Mouse (Mus musculus): Measurements from ENCODE around the gene Grk3. TPM values are rescaled to one million over a fixed set of nuclear protein-coding genes. Genes with fewer than 3 reads are reported as not detected.

Gene Grk3
- polyA plus RNA-seq, 1 experiment from 2014 or later: 13.3 TPM

DNA sequence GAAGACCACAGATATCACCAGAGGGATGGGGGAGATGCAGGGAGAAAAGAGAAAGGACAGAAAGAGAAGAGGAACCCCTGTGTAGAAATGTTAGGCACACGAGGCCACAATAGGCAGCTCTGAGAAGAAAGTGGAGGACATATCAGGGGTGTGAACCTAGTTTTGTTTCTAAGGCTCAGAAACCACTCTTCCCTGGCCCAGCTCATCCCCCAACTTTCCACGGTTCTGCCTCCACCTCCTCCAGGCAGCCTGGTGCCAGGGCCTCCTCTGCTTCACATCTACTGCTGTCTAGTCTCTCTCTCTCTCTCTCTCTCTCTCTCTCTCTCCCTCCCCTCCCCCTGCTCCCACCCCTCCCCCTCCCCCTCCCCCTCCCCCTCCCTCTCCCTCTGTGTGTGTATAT is 7.1 kb downstream of the Grk3 start:
- peaks cover 8% of the 10 kb centered on the region; the same call in 1 of the 2 replicates for H3K27me3 ChIP-seq
- H3K9me3 ChIP-seq: no peaks in the 10 kb centered on the region
- WGBS: 77% methylated on average over 2 of the region's 2 CpGs
- no peak for ATAC-seq (ENCODE audit: insufficient number of reproducible peaks, insufficient read depth, low FRiP score, low TSS enrichment, low read depth)
- H3K27ac ChIP-seq: no peak overlapping the region
- no peak overlapping the region for H3K9ac ChIP-seq (replicated peaks)
- no peaks in the 10 kb centered on the region for H3K4me1 ChIP-seq (replicated peaks)
- H3K4me3 ChIP-seq (replicated peaks): no peak overlapping the region
- 0 out of 2 replicates have a peak, but pooled peaks cover 4% of the 10 kb centered on the region for H3K36me3 ChIP-seq
- H3K4me2 ChIP-seq: no peak overlapping the region

DNA sequence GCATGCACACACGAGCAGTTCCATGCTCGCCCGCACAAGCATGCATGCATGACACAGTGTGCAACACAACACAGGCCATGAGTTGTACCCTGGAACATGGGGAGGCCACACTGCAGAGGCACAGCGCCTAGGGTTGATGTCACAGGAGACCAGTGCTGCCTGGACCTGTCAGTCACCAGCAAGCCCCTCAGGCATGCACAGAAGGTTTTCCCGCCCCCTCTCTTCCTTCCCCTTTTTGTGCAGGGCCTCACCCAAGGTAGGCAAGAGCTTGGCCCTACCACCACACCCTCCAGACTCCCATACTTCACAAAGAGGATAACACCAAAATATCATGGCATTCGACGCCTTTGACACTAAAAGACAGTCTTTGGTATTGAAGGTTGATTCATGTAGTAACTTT is 8.6 kb downstream of the Grk3 start:
- H3K27me3 ChIP-seq: peaks cover under 1% of the 10 kb centered on the region; the same call in 1 of the 2 replicates
- 91% methylated on average over 7 of the region's 7 CpGs for WGBS
- no peak overlapping the region for H3K4me2 ChIP-seq
- H3K4me1 ChIP-seq (replicated peaks): no peaks in the 10 kb centered on the region
- no peaks in the 10 kb centered on the region for H3K9me3 ChIP-seq
- no peak for ATAC-seq (ENCODE audit: insufficient number of reproducible peaks, insufficient read depth, low FRiP score, low TSS enrichment, low read depth)
- no peak overlapping the region for H3K9ac ChIP-seq (replicated peaks)
- H3K36me3 ChIP-seq: no peaks in the 10 kb centered on the region
- H3K27ac ChIP-seq: no peak overlapping the region
- H3K4me3 ChIP-seq (replicated peaks): no peak overlapping the region

DNA sequence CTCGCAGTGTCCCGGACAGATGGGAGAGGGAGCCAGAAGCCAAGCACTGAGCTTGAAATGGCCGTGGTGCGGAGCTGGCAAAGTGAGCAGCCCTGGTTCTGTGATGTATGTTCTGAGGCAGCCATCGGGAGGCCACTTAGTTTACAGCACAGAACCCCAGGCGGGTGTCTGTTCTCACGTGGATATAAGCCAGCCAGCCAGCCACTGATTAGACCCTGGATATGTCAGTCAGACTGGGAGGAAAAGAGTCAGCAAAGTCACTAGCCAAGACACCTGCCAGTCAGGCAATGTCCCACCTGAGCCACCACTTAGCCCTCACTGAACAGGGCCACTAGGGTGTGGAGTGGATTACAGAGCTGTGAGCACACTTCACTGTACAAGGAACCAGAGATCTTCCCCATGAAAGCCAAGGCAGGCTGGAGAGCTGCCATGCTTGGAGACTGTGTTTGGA is 9.6 kb downstream of the Grk3 start:
- Histone ChIP-seq H3K9me3 (no peaks in the 10 kb centered on the region), H3K4me3 (replicated peaks) (no peak overlapping the region), H3K27ac (no peak overlapping the region), H3K4me2 (no peak overlapping the region), H3K36me3 (no peaks in the 10 kb centered on the region), H3K9ac (replicated peaks) (no peak overlapping the region), H3K4me1 (replicated peaks) (no peaks in the 10 kb centered on the region), H3K27me3 (no peaks in the 10 kb centered on the region)
- 77% methylated on average over 7 of the region's 7 CpGs for WGBS
- no peak for ATAC-seq (ENCODE audit: insufficient number of reproducible peaks, insufficient read depth, low FRiP score, low TSS enrichment, low read depth)

DNA sequence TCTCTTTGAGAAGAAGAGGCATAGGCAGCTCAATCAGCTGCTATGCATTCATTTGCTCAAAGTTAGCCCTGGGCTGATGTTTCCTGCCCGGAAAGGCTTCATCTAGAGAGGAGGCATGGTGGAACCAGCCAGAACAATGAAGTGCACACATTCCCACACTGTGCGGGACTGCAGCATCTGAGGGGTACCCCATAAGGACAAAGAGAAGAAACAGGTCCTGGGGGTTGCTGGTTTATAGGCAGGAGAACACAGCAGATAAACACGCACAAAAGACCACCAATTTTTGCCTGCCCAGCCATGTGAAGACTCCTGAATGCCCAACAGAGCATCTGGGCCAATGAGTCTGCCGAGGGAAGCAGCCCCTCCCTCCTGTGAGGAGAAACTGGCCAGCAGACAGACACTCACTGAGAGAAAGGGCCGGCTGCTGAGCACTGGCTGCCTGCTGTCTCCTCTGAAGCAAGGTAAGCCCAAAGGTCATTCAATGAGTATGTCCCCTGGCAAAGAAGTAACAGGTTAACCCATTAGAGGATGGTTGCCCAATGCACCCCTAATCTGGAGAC is 12.7 kb downstream of the Grk3 start:
- H3K9me3 ChIP-seq: no peaks in the 10 kb centered on the region
- no peaks in the 10 kb centered on the region for H3K27me3 ChIP-seq
- peaks cover 9% of the 10 kb centered on the region for H3K4me1 ChIP-seq (replicated peaks)
- H3K27ac ChIP-seq: no peak overlapping the region
- WGBS: 50% methylated on average over 5 of the region's 5 CpGs
- H3K4me2 ChIP-seq: no peak overlapping the region
- ATAC-seq (ENCODE audit: insufficient number of reproducible peaks, insufficient read depth, low FRiP score, low TSS enrichment, low read depth): no peak
- no peaks in the 10 kb centered on the region for H3K36me3 ChIP-seq
- no peak overlapping the region for H3K4me3 ChIP-seq (replicated peaks)
- no peak overlapping the region for H3K9ac ChIP-seq (replicated peaks)

DNA sequence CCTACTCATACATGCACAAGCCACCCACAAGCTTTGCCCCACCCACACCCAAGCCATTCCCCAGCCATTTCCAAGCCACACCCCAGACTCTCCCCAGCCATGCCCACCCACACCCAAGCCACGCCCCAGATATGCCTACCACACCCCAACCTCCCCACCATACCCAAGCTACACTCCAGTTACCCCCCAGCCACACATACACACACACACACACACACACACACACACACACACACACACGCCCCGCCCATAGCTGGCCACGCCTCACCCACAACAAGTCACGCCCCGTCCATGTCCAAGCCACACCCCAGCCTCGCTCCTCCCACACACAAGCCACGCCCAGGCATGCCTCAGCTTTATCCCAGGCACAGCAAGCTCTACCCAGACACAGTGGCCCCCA is 16.4 kb downstream of the Grk3 start:
- no peak overlapping the region for H3K27ac ChIP-seq
- 90% methylated on average over 8 of the region's 8 CpGs for WGBS

DNA sequence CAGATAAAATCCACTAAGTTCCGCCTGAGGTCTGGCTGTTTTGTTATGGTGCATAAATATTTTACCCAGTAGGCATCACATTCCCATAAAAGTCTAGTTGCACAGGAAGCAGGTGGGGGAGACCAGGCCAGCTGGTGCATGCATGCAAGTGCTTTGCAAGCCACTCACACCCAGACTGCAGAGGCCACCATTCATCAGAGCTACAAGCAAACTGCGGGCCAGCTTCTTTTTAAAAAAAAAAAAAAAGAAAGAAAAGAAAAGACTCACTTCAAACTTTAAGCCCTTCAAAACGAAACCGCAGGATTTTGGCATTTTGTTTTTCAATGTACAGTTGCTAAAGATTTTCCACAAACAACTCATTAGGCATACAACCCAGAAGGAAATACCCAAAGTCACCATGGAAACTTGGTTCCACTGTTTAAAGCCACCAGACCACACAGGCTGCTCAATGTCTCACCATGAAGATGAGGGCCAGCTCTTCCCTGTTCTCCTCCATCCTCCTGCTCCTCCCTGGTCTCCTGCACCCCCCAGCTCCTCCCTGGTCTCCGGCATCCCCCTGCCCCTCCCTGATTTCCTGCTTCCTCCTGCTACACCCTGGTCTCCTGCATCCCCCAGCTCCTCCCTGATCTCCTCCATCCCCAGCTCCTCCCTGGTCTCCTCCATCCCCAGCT is 17.9 kb downstream of the Grk3 start:
- H3K27ac ChIP-seq: peak overlapping the region; percentile 67
- WGBS: 41% methylated on average over 5 of the region's 5 CpGs
- no peak overlapping the region for H3K9ac ChIP-seq (replicated peaks)
- H3K36me3 ChIP-seq: peaks cover 7% of the 10 kb centered on the region
- no peaks in the 10 kb centered on the region for H3K27me3 ChIP-seq
- H3K4me1 ChIP-seq (replicated peaks): peaks cover 21% of the 10 kb centered on the region
- ATAC-seq (ENCODE audit: insufficient number of reproducible peaks, insufficient read depth, low FRiP score, low TSS enrichment, low read depth): 0 out of 2 replicates have a peak, but pooled peaks have one; percentile 31
- peaks cover 6% of the 10 kb centered on the region; the same call in 1 of the 2 replicates for H3K9me3 ChIP-seq
- no peak overlapping the region; the same call in 1 of the 2 replicates for H3K4me2 ChIP-seq
- H3K4me3 ChIP-seq (replicated peaks): no peak overlapping the region

More for the DNA sequence above, 16.4 kb downstream of the Grk3 start:
- Histone ChIP-seq H3K4me2 (no peak overlapping the region), H3K9me3 (peaks cover 6% of the 10 kb centered on the region; the same call in 1 of the 2 replicates), H3K36me3 (peaks cover 7% of the 10 kb centered on the region), H3K9ac (replicated peaks) (no peak overlapping the region), H3K4me3 (replicated peaks) (no peak overlapping the region), H3K4me1 (replicated peaks) (peaks cover 21% of the 10 kb centered on the region), H3K27me3 (no peaks in the 10 kb centered on the region)
- ATAC-seq (ENCODE audit: insufficient number of reproducible peaks, insufficient read depth, low FRiP score, low TSS enrichment, low read depth): no peak

DNA sequence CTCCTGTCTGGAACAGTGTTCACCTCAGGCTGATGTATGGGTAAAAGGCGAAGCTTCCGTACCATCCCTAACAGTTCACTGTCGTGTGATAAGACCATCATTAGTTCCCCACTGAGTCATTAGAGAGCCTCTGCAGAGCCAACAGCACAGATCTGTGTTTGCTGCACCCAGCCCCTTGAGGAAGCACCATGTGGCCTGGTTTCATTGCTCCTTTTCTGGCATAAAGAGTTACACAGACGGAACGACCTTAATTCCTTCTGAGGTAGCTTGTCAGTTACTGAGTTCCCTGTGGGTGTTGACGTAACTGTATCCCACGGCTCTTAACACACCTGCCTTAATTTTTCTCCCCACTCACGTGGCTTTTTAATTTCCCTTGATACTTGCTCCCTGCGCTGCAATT is 24.3 kb downstream of the Grk3 start:
- peaks cover 11% of the 10 kb centered on the region; the same call in 1 of the 2 replicates for H3K9me3 ChIP-seq
- no peak for ATAC-seq (ENCODE audit: insufficient number of reproducible peaks, insufficient read depth, low FRiP score, low TSS enrichment, low read depth)
- H3K27me3 ChIP-seq: no peaks in the 10 kb centered on the region
- 67% methylated on average over 9 of the region's 9 CpGs for WGBS
- no peak overlapping the region for H3K4me3 ChIP-seq (replicated peaks)
- H3K36me3 ChIP-seq: peaks cover 9% of the 10 kb centered on the region
- H3K27ac ChIP-seq: no peak overlapping the region
- no peak overlapping the region for H3K4me2 ChIP-seq
- no peak overlapping the region for H3K9ac ChIP-seq (replicated peaks)
- H3K4me1 ChIP-seq (replicated peaks): no peaks in the 10 kb centered on the region

DNA sequence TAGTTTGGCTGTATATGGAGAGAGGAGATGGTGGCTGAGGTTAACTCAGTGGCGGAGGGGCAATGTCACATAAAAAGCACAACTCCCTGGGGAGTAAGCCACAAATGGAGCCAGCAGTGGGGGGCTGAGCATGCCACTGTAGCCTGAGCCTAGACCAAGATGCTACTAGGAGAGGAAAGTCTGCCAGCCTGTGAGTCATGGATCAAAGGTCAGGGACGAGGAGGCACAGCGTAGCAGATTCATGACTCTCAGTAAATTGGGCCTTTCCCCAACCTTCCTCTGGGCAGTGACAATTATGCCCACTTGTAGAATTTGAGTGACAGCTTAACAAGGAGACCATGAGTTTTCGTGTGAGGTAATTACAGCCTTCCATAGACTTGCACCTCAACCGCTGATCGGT is 33.7 kb downstream of the Grk3 start:
- no peaks in the 10 kb centered on the region for H3K27me3 ChIP-seq
- 63% methylated on average over 6 of the region's 6 CpGs for WGBS
- no peak overlapping the region for H3K27ac ChIP-seq
- no peak for ATAC-seq (ENCODE audit: insufficient number of reproducible peaks, insufficient read depth, low FRiP score, low TSS enrichment, low read depth)
- no peaks in the 10 kb centered on the region for H3K9me3 ChIP-seq
- no peak overlapping the region for H3K9ac ChIP-seq (replicated peaks)
- H3K4me1 ChIP-seq (replicated peaks): no peaks in the 10 kb centered on the region
- no peak overlapping the region for H3K4me3 ChIP-seq (replicated peaks)
- no peak overlapping the region for H3K4me2 ChIP-seq
- H3K36me3 ChIP-seq: no peaks in the 10 kb centered on the region; the same call in 1 of the 2 replicates

DNA sequence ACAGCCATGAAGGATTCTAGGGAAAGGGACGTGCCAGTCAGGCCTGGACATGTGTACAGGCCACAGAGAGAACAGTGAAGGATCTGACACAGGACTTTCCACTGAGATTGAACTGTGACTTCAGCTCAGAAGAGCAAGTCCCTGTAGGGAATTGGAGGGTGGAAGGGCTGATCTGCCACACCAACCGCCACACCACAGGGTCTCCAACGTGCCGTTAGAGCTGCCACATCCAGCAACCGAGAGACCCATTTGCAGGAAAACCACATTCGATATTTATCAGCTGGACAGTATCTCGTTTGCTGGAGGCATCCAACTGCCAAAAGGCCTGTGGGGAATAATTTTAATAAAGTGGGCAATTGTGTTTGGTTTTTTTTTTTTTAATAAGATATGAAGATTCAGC is 35.9 kb downstream of the Grk3 start:
- WGBS: 86% methylated on average over 7 of the region's 7 CpGs
- H3K4me1 ChIP-seq (replicated peaks): no peaks in the 10 kb centered on the region
- H3K4me3 ChIP-seq (replicated peaks): no peak overlapping the region
- H3K9ac ChIP-seq (replicated peaks): no peak overlapping the region
- H3K27ac ChIP-seq: no peak overlapping the region
- H3K36me3 ChIP-seq: no peaks in the 10 kb centered on the region; the same call in 1 of the 2 replicates
- H3K4me2 ChIP-seq: no peak overlapping the region
- no peaks in the 10 kb centered on the region for H3K27me3 ChIP-seq
- H3K9me3 ChIP-seq: no peaks in the 10 kb centered on the region
- no peak for ATAC-seq (ENCODE audit: insufficient number of reproducible peaks, insufficient read depth, low FRiP score, low TSS enrichment, low read depth)

DNA sequence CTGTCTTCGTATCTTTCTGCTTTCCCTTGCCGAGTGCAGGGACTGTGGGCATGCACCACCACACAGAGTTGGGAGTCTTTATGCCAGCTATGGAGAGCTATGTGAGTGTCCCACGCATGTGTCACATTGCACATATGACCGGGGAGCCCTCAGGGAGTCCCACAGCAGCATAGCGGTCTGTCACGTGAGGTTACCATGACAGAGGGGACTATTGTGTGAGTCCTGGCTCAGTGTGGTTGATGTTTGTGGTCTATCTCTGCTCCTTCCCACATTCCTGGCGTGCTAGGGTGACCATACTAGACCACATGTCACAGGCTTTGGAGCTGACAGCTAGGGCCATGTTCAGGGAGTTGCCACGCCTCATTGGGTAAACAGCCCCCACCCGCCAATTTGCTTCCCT is 36.4 kb downstream of the Grk3 start:
- no peaks in the 10 kb centered on the region for H3K4me1 ChIP-seq (replicated peaks)
- H3K36me3 ChIP-seq: no peaks in the 10 kb centered on the region; the same call in 1 of the 2 replicates
- no peak overlapping the region for H3K27ac ChIP-seq
- H3K4me2 ChIP-seq: no peak overlapping the region
- no peaks in the 10 kb centered on the region for H3K27me3 ChIP-seq
- 91% methylated on average over 9 of the region's 9 CpGs for WGBS
- H3K9me3 ChIP-seq: no peaks in the 10 kb centered on the region
- no peak for ATAC-seq (ENCODE audit: insufficient number of reproducible peaks, insufficient read depth, low FRiP score, low TSS enrichment, low read depth)
- H3K9ac ChIP-seq (replicated peaks): no peak overlapping the region
- H3K4me3 ChIP-seq (replicated peaks): no peak overlapping the region

DNA sequence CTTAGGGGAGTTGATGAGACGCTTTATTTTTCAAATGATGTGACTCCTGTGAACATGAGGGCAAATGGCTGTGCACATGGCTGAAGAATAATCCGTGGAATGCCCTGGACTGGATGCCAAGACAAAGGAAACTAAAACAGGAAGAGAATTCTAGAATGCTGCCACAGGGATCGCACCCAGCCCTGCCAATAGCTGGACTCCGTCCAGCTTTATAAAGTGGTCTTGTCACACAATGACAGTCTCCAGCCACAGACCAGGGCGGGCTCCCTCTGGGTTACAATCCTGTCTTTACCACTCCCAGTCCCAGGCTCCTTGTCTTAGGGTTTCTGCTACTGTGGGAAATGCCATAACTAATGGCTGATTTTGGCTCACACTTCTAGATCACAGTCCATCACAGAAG is 38.5 kb downstream of the Grk3 start:
- no peaks in the 10 kb centered on the region; the same call in 1 of the 2 replicates for H3K36me3 ChIP-seq
- H3K27ac ChIP-seq: no peak overlapping the region
- no peak overlapping the region for H3K4me2 ChIP-seq
- no peaks in the 10 kb centered on the region for H3K9me3 ChIP-seq
- no peak overlapping the region for H3K4me3 ChIP-seq (replicated peaks)
- peaks cover 20% of the 10 kb centered on the region for H3K4me1 ChIP-seq (replicated peaks)
- 86% methylated on average over 5 of the region's 5 CpGs for WGBS
- no peak for ATAC-seq (ENCODE audit: insufficient number of reproducible peaks, insufficient read depth, low FRiP score, low TSS enrichment, low read depth)
- no peaks in the 10 kb centered on the region for H3K27me3 ChIP-seq
- H3K9ac ChIP-seq (replicated peaks): no peak overlapping the region
